Mouse (Mus musculus): ENCODE data around the gene Dld. TPM values are rescaled to one million over a fixed set of nuclear protein-coding genes. Genes with fewer than 3 reads are reported as not detected.

Dld gene
- polyA plus RNA-seq, 1 experiment from 2014 or later: 71.4 TPM

GRCm38 (mm10) chr12:31387303-31387702 lies 36.0 kb upstream of the Dld start:
- no peaks in the 10 kb centered on the region for H3K27me3 ChIP-seq (replicated peaks; ENCODE audit: insufficient read depth, low read length)
- TF ChIP-seq CTCF (IDR thresholded peaks at IDR 0.05) (peak; percentile 64), EP300 (IDR thresholded peaks at IDR 0.05) (no peak)
- ATAC-seq (peak; percentile 28; the same call in 1 of the 2 replicates), DNase-seq (ENCODE audit: low spot score) (peak; percentile 56)
- no peak overlapping the region for H3K4me3 ChIP-seq (ENCODE audit: low read depth, low read length)
- WGBS: 20% methylated on average over 3 of the region's 3 CpGs
- no peaks in the 10 kb centered on the region for H3K9me3 ChIP-seq (ENCODE audit: low read length)
- no peak overlapping the region for H3K9ac ChIP-seq (replicated peaks; ENCODE audit: low read depth)
- H3K27ac ChIP-seq (ENCODE audit: low read length): no peak overlapping the region
- no peaks in the 10 kb centered on the region for H3K4me1 ChIP-seq (ENCODE audit: insufficient read depth, low read depth, low read length)
- no peaks in the 10 kb centered on the region for H3K36me3 ChIP-seq (ENCODE audit: insufficient read depth, low read length)
- H3K4me2 ChIP-seq (replicated peaks; ENCODE audit: low read depth, low read length): no peak overlapping the region

- no peaks in the 10 kb centered on the region for H3K36me3 ChIP-seq (ENCODE audit: insufficient read depth, low read length)
- DNase-seq (ENCODE audit: low spot score) (no peak), ATAC-seq (no peak)
- no peaks in the 10 kb centered on the region for H3K4me1 ChIP-seq (ENCODE audit: insufficient read depth, low read depth, low read length)
- H3K4me3 ChIP-seq (ENCODE audit: low read depth, low read length): no peak overlapping the region
- H3K4me2 ChIP-seq (replicated peaks; ENCODE audit: low read depth, low read length): no peak overlapping the region
- H3K27ac ChIP-seq (ENCODE audit: low read length): no peak overlapping the region
- TF ChIP-seq EP300 (IDR thresholded peaks at IDR 0.05) (no peak), CTCF (IDR thresholded peaks at IDR 0.05) (no peak)
- WGBS: 32% methylated on average over 2 of the region's 2 CpGs
- no peak overlapping the region for H3K9ac ChIP-seq (replicated peaks; ENCODE audit: low read depth)
- H3K27me3 ChIP-seq (replicated peaks; ENCODE audit: insufficient read depth, low read length): no peaks in the 10 kb centered on the region
- no peaks in the 10 kb centered on the region for H3K9me3 ChIP-seq (ENCODE audit: low read length)
Observed at GRCm38 (mm10) chr12:31382451-31382850, 31.2 kb upstream of the Dld start.

- Histone ChIP-seq H3K36me3 (ENCODE audit: insufficient read depth, low read length) (no peaks in the 10 kb centered on the region), H3K27me3 (replicated peaks; ENCODE audit: insufficient read depth, low read length) (no peaks in the 10 kb centered on the region), H3K4me2 (replicated peaks; ENCODE audit: low read depth, low read length) (no peak overlapping the region), H3K9ac (replicated peaks; ENCODE audit: low read depth) (no peak overlapping the region), H3K4me1 (ENCODE audit: insufficient read depth, low read depth, low read length) (no peaks in the 10 kb centered on the region), H3K4me3 (ENCODE audit: low read depth, low read length) (no peak overlapping the region), H3K9me3 (ENCODE audit: low read length) (no peaks in the 10 kb centered on the region), H3K27ac (ENCODE audit: low read length) (no peak overlapping the region)
- peak; percentile 22 for DNase-seq (ENCODE audit: low spot score)
- WGBS: 0% methylated on average over 2 of the region's 2 CpGs
- ATAC-seq: no peak
- TF ChIP-seq EP300 (IDR thresholded peaks at IDR 0.05): no peak
Observed at GRCm38 (mm10) chr12:31380878-31381277, 29.6 kb upstream of the Dld start.

GRCm38 (mm10) chr12:31377241-31377640 lies 26.0 kb upstream of the Dld start:
- H3K4me3 ChIP-seq (ENCODE audit: low read depth, low read length): no peak overlapping the region
- ATAC-seq (peak; percentile 28; the same call in 1 of the 2 replicates), DNase-seq (ENCODE audit: low spot score) (peak; percentile 34)
- TF ChIP-seq CTCF (IDR thresholded peaks at IDR 0.05) (no peak), EP300 (IDR thresholded peaks at IDR 0.05) (no peak)
- no peak overlapping the region for H3K27ac ChIP-seq (ENCODE audit: low read length)
- no peaks in the 10 kb centered on the region for H3K9me3 ChIP-seq (ENCODE audit: low read length)
- H3K36me3 ChIP-seq (ENCODE audit: insufficient read depth, low read length): no peaks in the 10 kb centered on the region
- WGBS: 54% methylated on average over 11 of the region's 11 CpGs
- H3K4me1 ChIP-seq (ENCODE audit: insufficient read depth, low read depth, low read length): no peaks in the 10 kb centered on the region
- H3K9ac ChIP-seq (replicated peaks; ENCODE audit: low read depth): no peak overlapping the region
- H3K4me2 ChIP-seq (replicated peaks; ENCODE audit: low read depth, low read length): peak overlapping the region; percentile 42
- no peaks in the 10 kb centered on the region for H3K27me3 ChIP-seq (replicated peaks; ENCODE audit: insufficient read depth, low read length)

GRCm38 (mm10) chr12:31376326-31376950 lies 25.2 kb upstream of the Dld start:
- H3K9me3 ChIP-seq (ENCODE audit: low read length): no peaks in the 10 kb centered on the region
- no peak overlapping the region for H3K9ac ChIP-seq (replicated peaks; ENCODE audit: low read depth)
- H3K27ac ChIP-seq (ENCODE audit: low read length): no peak overlapping the region
- ATAC-seq (peak; percentile 55; the same call in 1 of the 2 replicates), DNase-seq (ENCODE audit: low spot score) (peak; percentile 59)
- H3K4me3 ChIP-seq (ENCODE audit: low read depth, low read length): 0 out of 2 replicates have a peak overlapping the region, but pooled peaks have one; percentile 12
- no peak for TF ChIP-seq EP300 (IDR thresholded peaks at IDR 0.05)
- peak; percentile 57 for TF ChIP-seq CTCF (IDR thresholded peaks at IDR 0.05)
- H3K4me2 ChIP-seq (replicated peaks; ENCODE audit: low read depth, low read length): peak overlapping the region; percentile 42
- 6% methylated on average over 13 of the region's 13 CpGs for WGBS
- H3K36me3 ChIP-seq (ENCODE audit: insufficient read depth, low read length): no peaks in the 10 kb centered on the region
- H3K27me3 ChIP-seq (replicated peaks; ENCODE audit: insufficient read depth, low read length): no peaks in the 10 kb centered on the region
- no peaks in the 10 kb centered on the region for H3K4me1 ChIP-seq (ENCODE audit: insufficient read depth, low read depth, low read length)

- TF ChIP-seq EP300 (IDR thresholded peaks at IDR 0.05) (no peak), CTCF (IDR thresholded peaks at IDR 0.05) (no peak)
- no peaks in the 10 kb centered on the region for H3K36me3 ChIP-seq (ENCODE audit: insufficient read depth, low read length)
- no peak for DNase-seq (ENCODE audit: low spot score)
- H3K27ac ChIP-seq (ENCODE audit: low read length): no peak overlapping the region
- no peaks in the 10 kb centered on the region for H3K9me3 ChIP-seq (ENCODE audit: low read length)
- WGBS: 70% methylated on average over 4 of the region's 4 CpGs
- H3K4me2 ChIP-seq (replicated peaks; ENCODE audit: low read depth, low read length): no peak overlapping the region
- H3K4me1 ChIP-seq (ENCODE audit: insufficient read depth, low read depth, low read length): no peaks in the 10 kb centered on the region
- H3K27me3 ChIP-seq (replicated peaks; ENCODE audit: insufficient read depth, low read length): no peaks in the 10 kb centered on the region
- H3K9ac ChIP-seq (replicated peaks; ENCODE audit: low read depth): no peak overlapping the region
- no peak for ATAC-seq
- no peak overlapping the region for H3K4me3 ChIP-seq (ENCODE audit: low read depth, low read length)
Observed at GRCm38 (mm10) chr12:31375283-31375615, 24.0 kb upstream of the Dld start.

Data from lung, postnatal 0 days (tissue).